Mouse (Mus musculus) forebrain, embryonic 11.5 days (tissue): ENCODE measurements around the gene Noxa1. TPM values are rescaled to one million over a fixed set of nuclear protein-coding genes. Genes with fewer than 3 reads are reported as not detected.

ENCODE experiments used
- ATAC-seq: fragments of 200-750 bp; cut with Nextera tagmentation; replicated peaks from 2 replicates; pipeline ENCODE4 v1.8.0; 2017; ENCODE audit warnings: moderate TSS enrichment; ENCODE audit not compliant: low FRiP score
- DNase-seq: peaks from one replicate; pipeline ENCODE4 v3.0.0-alpha.2; 2017; ENCODE audit warnings: low spot score
- H3K27ac ChIP-seq: fragments of 300-500 bp; sonication (generic); 2 replicates; pipeline ENCODE4 v1.5.1; 2014; ENCODE audit warnings: low read depth, low read length
- H3K27me3 ChIP-seq: fragments of 300-500 bp; sonication (generic); 2 replicates; pipeline ENCODE4 v1.6.1; 2014; ENCODE audit warnings: mild to moderate bottlenecking, low read length, mixed read lengths; ENCODE audit not compliant: control insufficient read depth, insufficient read depth
- H3K36me3 ChIP-seq: fragments of 300-500 bp; sonication (generic); 2 replicates; pipeline ENCODE4 v1.6.1; 2014; ENCODE audit warnings: mild to moderate bottlenecking, low read length, moderate library complexity, mixed read lengths; ENCODE audit not compliant: control insufficient read depth, insufficient read depth
- H3K4me1 ChIP-seq: fragments of 300-500 bp; sonication (generic); replicated peaks from 2 replicates; pipeline ENCODE4 v1.6.1; 2014; ENCODE audit warnings: low read length, mixed read lengths; ENCODE audit not compliant: control insufficient read depth, insufficient read depth
- H3K4me2 ChIP-seq: fragments of 300-500 bp; sonication (generic); 2 replicates; pipeline ENCODE4 v1.6.1; 2014; ENCODE audit warnings: low read depth, mild to moderate bottlenecking, low read length, moderate library complexity, mixed read lengths; ENCODE audit not compliant: severe bottlenecking
- H3K4me3 ChIP-seq: fragments of 300-500 bp; sonication (generic); 2 replicates; pipeline ENCODE4 v1.5.1; 2014; ENCODE audit warnings: low read depth, low read length
- H3K9ac ChIP-seq: fragments of 300-500 bp; sonication (generic); 2 replicates; pipeline ENCODE4 v1.6.1; 2014; ENCODE audit warnings: low read length
- H3K9me3 ChIP-seq: fragments of 300-500 bp; sonication (generic); 2 replicates; pipeline ENCODE4 v1.6.1; 2016; ENCODE audit warnings: low read length, mixed read lengths; ENCODE audit not compliant: control insufficient read depth
- WGBS: fragments of 180-500 bp; shearing (Covaris S2); extraction: QIAGEN DNeasy Blood & Tissue Kit; methylation state at CpG from one replicate; pipeline ENCODE4 v1.1.7; 2014; 5-methylcytosine and 5-hydroxymethylcytosine counted together
- polyA plus RNA-seq: library from polyadenylated mRNA; unstranded; fragments of >200 nt; fragmentation: Nextera tagmentation; extraction: Ambion mirVana; gene quantifications from 2 replicates; pipeline ENCODE4 v1.2.1, GENCODE M21; 2014

The Noxa1 gene
- polyA plus RNA-seq: 0.31 TPM in 1 of 2 replicates, not detected in the other

GRCm38 (mm10) chr2:25095109-25095850, at the start of gene Noxa1:
Noxa1 (minus strand) TSS chr2:25095149.
- WGBS: 51% methylated on average over 28 of the region's 28 CpGs
- no peak within 1 kb of the TSS for H3K27ac ChIP-seq
- peaks cover 8% of the 10 kb centered on the region; the same call in 1 of the 2 replicates for H3K4me1 ChIP-seq
- no peak within 1 kb of the TSS for H3K9ac ChIP-seq
- H3K4me2 ChIP-seq: no peak within 1 kb of the TSS
- H3K36me3 ChIP-seq: no peaks in the 10 kb centered on the region
- H3K4me3 ChIP-seq: no peak within 1 kb of the TSS
- ATAC-seq (no peak), DNase-seq (peak; percentile 50)
- H3K9me3 ChIP-seq: no peaks in the 10 kb centered on the region
- H3K27me3 ChIP-seq: no peaks in the 10 kb centered on the region; the same call in none of the 2 replicates

GRCm38 (mm10) chr2:25141921-25142320, 47.0 kb upstream of the Noxa1 start:
- 85% methylated on average over 5 of the region's 5 CpGs for WGBS

GRCm38 (mm10) chr2:25141185-25141584, 46.2 kb upstream of the Noxa1 start:
- H3K9ac ChIP-seq: no peak overlapping the region
- H3K4me1 ChIP-seq: no peaks in the 10 kb centered on the region
- H3K9me3 ChIP-seq: no peaks in the 10 kb centered on the region
- ATAC-seq: no peak
- H3K4me2 ChIP-seq: no peak overlapping the region
- H3K36me3 ChIP-seq: no peaks in the 10 kb centered on the region
- no peaks in the 10 kb centered on the region for H3K27me3 ChIP-seq
- no peak for DNase-seq
- no peak overlapping the region for H3K27ac ChIP-seq
- no peak overlapping the region for H3K4me3 ChIP-seq
- 72% methylated on average over 4 of the region's 4 CpGs for WGBS

More at GRCm38 (mm10) chr2:25141921-25142320, 47.0 kb upstream of the Noxa1 start:
- Histone ChIP-seq H3K27ac (no peak overlapping the region), H3K9ac (no peak overlapping the region), H3K9me3 (no peaks in the 10 kb centered on the region), H3K4me1 (no peaks in the 10 kb centered on the region), H3K4me2 (no peak overlapping the region), H3K4me3 (no peak overlapping the region), H3K36me3 (no peaks in the 10 kb centered on the region), H3K27me3 (no peaks in the 10 kb centered on the region)
- ATAC-seq (no peak), DNase-seq (no peak)

GRCm38 (mm10) chr2:25137832-25138231, 42.9 kb upstream of the Noxa1 start:
- DNase-seq (no peak), ATAC-seq (no peak)
- WGBS: 87% methylated on average over 6 of the region's 6 CpGs
- no peak overlapping the region for H3K27ac ChIP-seq
- H3K9me3 ChIP-seq: no peaks in the 10 kb centered on the region
- H3K9ac ChIP-seq: no peak overlapping the region
- no peaks in the 10 kb centered on the region for H3K4me1 ChIP-seq
- H3K4me2 ChIP-seq: no peak overlapping the region
- no peaks in the 10 kb centered on the region for H3K27me3 ChIP-seq
- no peaks in the 10 kb centered on the region for H3K36me3 ChIP-seq
- no peak overlapping the region for H3K4me3 ChIP-seq

- DNase-seq (no peak), ATAC-seq (no peak)
- Histone ChIP-seq H3K4me3 (no peak overlapping the region), H3K4me2 (no peak overlapping the region), H3K9ac (no peak overlapping the region), H3K4me1 (peaks cover 30% of the 10 kb centered on the region), H3K27ac (no peak overlapping the region), H3K27me3 (no peaks in the 10 kb centered on the region), H3K9me3 (no peaks in the 10 kb centered on the region), H3K36me3 (no peaks in the 10 kb centered on the region)
- 76% methylated on average over 9 of the region's 9 CpGs for WGBS
These were observed 36.7 kb upstream of the Noxa1 start for GRCm38 (mm10) chr2:25131601-25132000.

GRCm38 (mm10) chr2:25128072-25128471, 33.1 kb upstream of the Noxa1 start:
- WGBS: 85% methylated on average over 11 of the region's 11 CpGs
- Histone ChIP-seq H3K4me3 (no peak overlapping the region), H3K4me1 (peaks cover 46% of the 10 kb centered on the region)

GRCm38 (mm10) chr2:25127206-25127605, 32.3 kb upstream of the Noxa1 start:
- peak overlapping the region; percentile 44; the same call in 1 of the 2 replicates for H3K9ac ChIP-seq
- ATAC-seq: 0 out of 2 replicates have a peak, but pooled peaks have one; percentile 5
- peaks cover 46% of the 10 kb centered on the region for H3K4me1 ChIP-seq

More at GRCm38 (mm10) chr2:25128072-25128471, 33.1 kb upstream of the Noxa1 start:
- H3K36me3 ChIP-seq: no peaks in the 10 kb centered on the region
- DNase-seq (no peak), ATAC-seq (no peak)
- H3K4me2 ChIP-seq: no peak overlapping the region
- H3K27me3 ChIP-seq: no peaks in the 10 kb centered on the region
- peak overlapping the region; percentile 99 for H3K27ac ChIP-seq
- no peaks in the 10 kb centered on the region for H3K9me3 ChIP-seq
- no peak overlapping the region; the same call in 1 of the 2 replicates for H3K9ac ChIP-seq

GRCm38 (mm10) chr2:25126011-25127010, 31.4 kb upstream of the Noxa1 start:
- 5% methylated on average over 19 of the region's 19 CpGs for WGBS
- H3K27ac ChIP-seq: peak overlapping the region; percentile 99
- peaks cover 46% of the 10 kb centered on the region for H3K4me1 ChIP-seq

More at GRCm38 (mm10) chr2:25127206-25127605, 32.3 kb upstream of the Noxa1 start:
- Histone ChIP-seq H3K27me3 (no peaks in the 10 kb centered on the region), H3K27ac (peak overlapping the region; percentile 99), H3K4me3 (no peak overlapping the region), H3K36me3 (no peaks in the 10 kb centered on the region), H3K4me2 (no peak overlapping the region), H3K9me3 (no peaks in the 10 kb centered on the region)
- 36% methylated on average over 5 of the region's 5 CpGs for WGBS
- DNase-seq: peak; percentile 77

More at GRCm38 (mm10) chr2:25126011-25127010, 31.4 kb upstream of the Noxa1 start:
- peak overlapping the region; percentile 44 for H3K9ac ChIP-seq
- no peaks in the 10 kb centered on the region for H3K27me3 ChIP-seq
- no peak overlapping the region for H3K4me3 ChIP-seq
- ATAC-seq: peak; percentile 92
- peak; percentile 94 for DNase-seq
- H3K9me3 ChIP-seq: no peaks in the 10 kb centered on the region
- no peaks in the 10 kb centered on the region for H3K36me3 ChIP-seq
- peak overlapping the region; percentile 30; the same call in 1 of the 2 replicates for H3K4me2 ChIP-seq
